In genomic region chr9:78166694-78167452, GRCm38 (mm10) we compare ENCODE assay signal across 1 mouse cellular context.
A peak's percentile ranks its signal among the peaks of the same experiment; 100 is the strongest.
TF ChIP-seq lines count a peak whose summit lies in the region.

No protein-coding gene starts in this region.

TF ChIP-seq in ES-E14, 5 proteins besides CTCF, POLR2A, EP300 and RAD21:
- TF ChIP-seq HCFC1 (IDR thresholded peaks at IDR 0.05; ENCODE audit: borderline replicate concordance, insufficient read depth, low read length) (0 out of 2 replicates have a peak, but pooled peaks have one; percentile 36), MAFK (IDR thresholded peaks at IDR 0.05; ENCODE audit: insufficient read depth, low read depth, low read length) (no peak), ZC3H11A (IDR thresholded peaks at IDR 0.05; ENCODE audit: borderline replicate concordance, low read depth, low read length) (no peak)
